Mouse (Mus musculus): ENCODE measurements around the gene Mlxipl. TPM values are rescaled to one million over a fixed set of nuclear protein-coding genes. Genes with fewer than 3 reads are reported as not detected.
A peak's percentile ranks its signal among the peaks of the same experiment; 100 is the strongest.

Gene Mlxipl
- polyA plus RNA-seq, 1 experiment from 2014 or later = 3.0 TPM

DNA sequence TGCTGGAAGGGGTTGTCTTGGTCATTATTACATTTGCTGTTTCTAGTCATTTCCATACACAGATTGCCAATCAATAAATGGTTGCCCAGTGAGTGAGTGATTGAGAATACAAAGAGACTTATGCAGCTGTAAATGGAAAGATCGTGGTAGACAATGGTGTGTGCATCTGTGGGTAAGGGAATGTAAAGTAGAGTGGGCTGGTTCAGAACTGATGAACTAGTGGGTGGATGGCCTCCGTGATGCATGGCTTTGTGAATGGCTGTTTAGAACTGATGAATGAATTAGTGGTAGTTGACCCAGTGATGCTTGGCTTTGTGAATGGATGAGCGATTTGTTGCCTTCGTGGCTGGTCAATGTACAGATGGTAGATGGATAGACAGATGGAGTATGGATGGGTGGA lies 40.1 kb downstream of the Mlxipl start:
- Histone ChIP-seq H3K27me3 (ENCODE audit: insufficient read depth, poor library complexity, severe bottlenecking) (peaks cover 73% of the 10 kb centered on the region), H3K36me3 (no peaks in the 10 kb centered on the region), H3K4me1 (peaks cover 19% of the 10 kb centered on the region; the same call in 1 of the 2 replicates), H3K27ac (no peak overlapping the region), H3K4me3 (no peak overlapping the region), H3K9me3 (no peaks in the 10 kb centered on the region)
- 80% methylated on average over 4 of the region's 4 CpGs for WGBS
- DNase-seq (ENCODE audit: low spot score) = no peak

DNA sequence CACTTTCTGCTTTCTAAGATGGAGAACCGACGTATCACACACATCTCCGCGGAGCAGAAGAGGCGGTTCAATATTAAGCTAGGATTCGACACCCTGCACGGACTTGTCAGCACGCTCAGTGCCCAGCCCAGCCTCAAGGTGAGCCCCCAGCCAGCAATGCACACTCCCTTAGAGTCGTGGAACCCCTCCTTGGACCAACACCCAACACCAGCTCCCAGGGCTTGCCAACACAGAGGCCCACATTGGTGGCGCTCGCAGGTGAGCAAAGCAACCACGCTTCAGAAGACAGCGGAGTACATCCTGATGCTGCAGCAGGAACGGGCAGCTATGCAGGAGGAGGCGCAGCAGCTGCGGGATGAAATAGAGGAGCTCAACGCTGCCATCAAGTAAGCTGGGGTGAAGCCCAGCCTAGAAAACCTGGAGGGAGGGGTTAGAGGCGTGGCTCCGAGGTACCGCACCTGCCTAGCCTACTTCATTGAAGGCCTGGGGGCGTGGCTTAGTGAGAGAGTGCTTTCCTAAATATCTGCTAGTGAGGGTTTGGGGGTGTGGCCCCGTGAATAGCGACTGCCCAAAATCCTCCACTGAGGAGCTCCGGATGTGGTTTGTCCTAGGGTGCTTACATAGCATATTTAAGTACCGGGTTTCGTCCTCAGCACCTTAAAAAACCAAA lies 44.2 kb downstream of the Mlxipl start:
- peak overlapping the region; percentile 37 for H3K4me3 ChIP-seq
- H3K36me3 ChIP-seq = no peaks in the 10 kb centered on the region
- DNase-seq (ENCODE audit: low spot score) = no peak
- H3K4me1 ChIP-seq = peaks cover 13% of the 10 kb centered on the region; the same call in 1 of the 2 replicates
- peaks cover 75% of the 10 kb centered on the region for H3K27me3 ChIP-seq (ENCODE audit: insufficient read depth, poor library complexity, severe bottlenecking)
- no peaks in the 10 kb centered on the region for H3K9me3 ChIP-seq
- no peak overlapping the region for H3K27ac ChIP-seq
- 7% methylated on average over 26 of the region's 26 CpGs for WGBS

DNA sequence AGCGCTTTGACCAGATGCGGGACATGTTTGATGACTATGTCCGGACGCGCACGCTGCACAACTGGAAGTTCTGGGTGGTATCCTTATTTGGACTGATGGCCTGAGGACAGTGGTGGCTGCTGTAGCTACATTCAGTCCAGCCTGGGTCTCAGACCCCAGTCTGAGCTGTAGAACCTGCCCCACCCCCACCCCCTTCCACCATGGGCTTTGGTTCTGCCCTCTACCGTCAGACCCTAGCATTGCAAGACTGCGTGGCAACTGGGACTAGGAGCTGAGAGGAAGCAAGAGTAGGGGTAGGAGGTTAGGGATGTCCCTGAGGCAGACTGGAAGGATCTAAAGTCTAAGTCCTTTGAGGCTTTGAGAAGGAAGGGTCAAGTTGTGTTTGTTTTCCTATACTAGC lies 44.8 kb downstream of the Mlxipl start:
- H3K36me3 ChIP-seq = no peaks in the 10 kb centered on the region
- H3K27ac ChIP-seq = no peak overlapping the region
- H3K27me3 ChIP-seq (ENCODE audit: insufficient read depth, poor library complexity, severe bottlenecking) = peaks cover 68% of the 10 kb centered on the region
- no peaks in the 10 kb centered on the region for H3K9me3 ChIP-seq
- peaks cover 13% of the 10 kb centered on the region; the same call in 1 of the 2 replicates for H3K4me1 ChIP-seq
- H3K4me3 ChIP-seq = peak overlapping the region; percentile 37
- 3% methylated on average over 8 of the region's 8 CpGs for WGBS
- DNase-seq (ENCODE audit: low spot score) = no peak

DNA sequence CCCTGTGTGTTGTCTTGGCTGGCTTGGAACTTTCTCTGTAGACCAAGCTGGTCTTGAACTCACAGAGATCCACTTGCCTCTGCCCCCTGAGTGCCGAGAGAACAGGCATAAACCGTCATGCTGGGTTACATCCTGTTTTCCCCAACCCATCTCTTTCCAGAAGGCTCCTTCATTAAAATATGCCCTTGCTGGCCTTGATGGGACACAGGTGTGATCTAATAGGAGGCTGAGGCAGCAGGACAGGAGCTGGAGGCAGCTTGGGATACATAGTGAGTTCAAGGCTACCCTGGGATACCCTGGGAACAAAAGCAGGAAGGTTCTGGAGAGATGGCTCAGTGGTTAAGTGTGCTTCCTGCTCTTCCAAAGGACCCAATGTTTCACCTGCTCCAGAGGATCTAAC lies 50.2 kb downstream of the Mlxipl start:
- no peak for DNase-seq (ENCODE audit: low spot score)
- WGBS = 74% methylated on average over 2 of the region's 2 CpGs
- H3K9me3 ChIP-seq = no peaks in the 10 kb centered on the region
- no peak overlapping the region for H3K27ac ChIP-seq
- H3K27me3 ChIP-seq (ENCODE audit: insufficient read depth, poor library complexity, severe bottlenecking) = peaks cover 20% of the 10 kb centered on the region
- H3K4me3 ChIP-seq = no peak overlapping the region
- no peaks in the 10 kb centered on the region for H3K36me3 ChIP-seq
- H3K4me1 ChIP-seq = no peaks in the 10 kb centered on the region

DNA sequence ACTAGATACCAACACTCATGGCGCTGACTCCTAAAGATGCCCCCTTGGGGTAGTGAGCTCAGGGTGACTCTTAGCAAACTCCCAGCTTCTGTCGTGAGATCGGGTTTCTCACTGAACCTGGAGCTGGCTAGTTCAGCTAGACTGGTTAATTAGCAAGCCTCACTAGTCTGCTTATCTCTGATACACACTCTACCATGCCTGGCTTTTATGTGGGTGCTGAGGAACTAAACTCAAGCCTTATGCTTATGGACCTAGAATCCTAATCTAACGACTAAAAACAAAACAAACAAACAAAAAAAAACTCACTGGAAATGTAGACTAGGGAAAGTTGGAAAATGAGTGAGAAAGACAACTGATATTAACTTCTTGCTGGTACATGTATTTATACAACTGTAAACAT lies 54.8 kb downstream of the Mlxipl start:
- Histone ChIP-seq H3K4me3 (no peak overlapping the region), H3K4me1 (peaks cover 7% of the 10 kb centered on the region; the same call in 1 of the 2 replicates), H3K36me3 (no peaks in the 10 kb centered on the region), H3K9me3 (no peaks in the 10 kb centered on the region), H3K27me3 (ENCODE audit: insufficient read depth, poor library complexity, severe bottlenecking) (0 out of 2 replicates have a peak, but pooled peaks cover 5% of the 10 kb centered on the region), H3K27ac (no peak overlapping the region)
- 49% methylated on average over 4 of the region's 4 CpGs for WGBS
- DNase-seq (ENCODE audit: low spot score) = no peak

DNA sequence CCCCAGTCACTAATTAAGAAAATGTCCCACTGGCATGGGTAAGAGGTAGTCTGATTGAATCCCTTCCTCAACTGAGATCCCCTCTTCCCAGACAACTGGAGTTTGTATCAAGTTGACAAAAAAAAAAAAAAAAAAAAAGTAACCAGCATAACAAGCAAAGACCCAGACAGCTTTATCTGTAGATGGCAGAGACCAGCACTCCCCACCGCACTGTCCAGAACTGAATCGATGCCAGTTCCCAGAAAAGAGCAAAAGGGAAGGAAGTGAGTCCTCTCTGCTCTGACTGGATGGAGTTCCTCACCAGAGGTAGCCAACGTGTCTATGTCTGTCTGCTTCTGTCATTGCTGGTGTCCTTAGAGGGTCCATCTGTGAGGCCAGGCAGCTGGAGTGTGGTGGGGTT lies 55.8 kb downstream of the Mlxipl start:
- 56% methylated on average over 3 of the region's 3 CpGs for whole genome bisulfite sequencing
- Histone ChIP-seq H3K4me1 (peaks cover 11% of the 10 kb centered on the region), H3K36me3 (no peaks in the 10 kb centered on the region), H3K9me3 (no peaks in the 10 kb centered on the region), H3K4me3 (no peak overlapping the region), H3K27me3 (ENCODE audit: insufficient read depth, poor library complexity, severe bottlenecking) (0 out of 2 replicates have a peak, but pooled peaks cover 5% of the 10 kb centered on the region), H3K27ac (no peak overlapping the region)
- no peak for DNase-seq (ENCODE audit: low spot score)

DNA sequence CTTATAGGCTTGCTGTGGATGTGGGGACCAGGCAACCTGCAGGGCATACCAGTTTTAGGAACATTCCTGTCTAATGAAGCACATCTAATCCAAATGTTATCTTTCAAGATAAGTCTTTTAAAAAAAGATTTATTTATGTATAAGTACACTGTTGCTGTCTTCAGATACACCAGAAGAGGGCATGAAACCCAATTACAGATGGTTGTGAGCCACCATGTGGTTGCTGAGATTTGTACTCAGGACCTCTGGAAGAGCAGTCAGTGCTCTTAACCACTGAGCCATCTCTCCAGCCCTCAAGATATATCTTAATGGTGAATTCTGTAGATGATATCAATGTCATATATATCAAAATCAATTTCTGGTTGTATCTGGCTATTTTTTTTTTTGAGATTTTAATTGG lies 56.3 kb downstream of the Mlxipl start:
- DNase-seq (ENCODE audit: low spot score) = no peak
- 0 out of 2 replicates have a peak, but pooled peaks cover 5% of the 10 kb centered on the region for H3K27me3 ChIP-seq (ENCODE audit: insufficient read depth, poor library complexity, severe bottlenecking)
- no peaks in the 10 kb centered on the region for H3K36me3 ChIP-seq
- no peak overlapping the region for H3K27ac ChIP-seq
- H3K4me3 ChIP-seq = no peak overlapping the region
- peaks cover 13% of the 10 kb centered on the region for H3K4me1 ChIP-seq
- H3K9me3 ChIP-seq = no peaks in the 10 kb centered on the region

DNA sequence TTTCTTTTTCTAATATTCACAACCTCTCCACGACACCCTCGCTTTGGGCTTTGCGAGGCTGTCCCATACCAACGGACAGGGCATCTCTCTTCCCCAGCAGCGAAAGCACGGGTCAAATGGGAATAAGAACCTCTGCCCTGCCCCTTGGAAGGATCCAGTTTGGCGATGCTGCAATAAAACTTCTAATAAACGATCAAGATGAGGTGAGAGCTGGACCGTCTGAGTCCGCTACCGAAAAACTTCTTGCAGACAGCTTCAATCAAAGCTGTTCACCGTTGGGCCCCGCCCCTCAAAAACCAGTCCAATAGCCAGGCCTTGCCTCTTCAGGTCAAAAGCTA lies 59.0 kb downstream of the Mlxipl start:
- peak; percentile 78 for DNase-seq (ENCODE audit: low spot score)
- peak overlapping the region; percentile 92 for H3K4me3 ChIP-seq
- no peaks in the 10 kb centered on the region for H3K27me3 ChIP-seq (ENCODE audit: insufficient read depth, poor library complexity, severe bottlenecking)
- peaks cover 14% of the 10 kb centered on the region for H3K36me3 ChIP-seq
- H3K4me1 ChIP-seq = peaks cover 15% of the 10 kb centered on the region
- peak overlapping the region; percentile 94 for H3K27ac ChIP-seq
- 1% methylated on average over 13 of the region's 13 CpGs for WGBS
- no peaks in the 10 kb centered on the region for H3K9me3 ChIP-seq

DNA sequence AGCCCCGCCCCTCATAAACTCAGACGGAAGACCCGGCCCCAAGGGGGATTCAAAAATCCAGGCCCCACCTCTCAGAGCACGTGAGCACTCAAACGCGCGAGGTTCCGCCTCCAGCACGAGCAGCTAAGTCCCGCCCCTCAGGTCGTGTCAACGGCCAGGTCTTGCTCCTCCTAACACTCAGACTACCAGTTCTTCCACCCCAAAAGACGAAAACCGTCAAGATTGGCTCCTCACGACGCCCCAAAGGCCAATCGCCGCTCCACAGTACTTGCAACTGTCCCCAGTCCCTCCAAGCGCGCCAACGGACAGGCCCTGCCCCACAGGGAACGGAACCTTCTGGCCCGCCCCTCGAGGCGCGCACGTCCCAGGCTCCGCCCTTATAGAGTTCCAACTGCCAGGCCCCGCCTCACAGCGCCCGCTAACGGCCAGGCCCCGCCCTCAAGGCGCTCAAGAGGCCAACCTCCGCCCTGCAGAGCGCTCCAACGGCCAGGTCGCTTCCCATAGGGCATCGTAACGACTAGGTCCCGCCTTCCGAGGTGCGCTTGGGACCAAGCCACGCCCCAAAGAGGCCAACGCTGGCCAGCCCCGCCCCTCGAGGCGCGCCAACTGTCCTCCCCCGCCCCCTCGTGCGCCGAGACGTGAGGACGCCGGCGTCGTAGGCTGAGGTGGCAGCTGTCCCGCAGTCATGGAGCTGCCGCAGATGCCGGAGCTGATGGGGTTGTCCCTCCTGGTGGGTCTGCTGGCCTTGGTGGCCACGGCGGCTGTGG lies 59.5 kb downstream of the Mlxipl start, which contains the start of gene Tbl2:
Gene Tbl2 (plus strand): TSS at position 605 of the 767 bp plus-strand sequence.
- H3K4me1 ChIP-seq = peaks cover 15% of the 10 kb centered on the region
- WGBS = under 1% methylated on average over 63 of the region's 63 CpGs
- H3K4me3 ChIP-seq = peak within 1 kb of the TSS; percentile 92
- peaks cover 19% of the 10 kb centered on the region for H3K36me3 ChIP-seq
- DNase-seq (ENCODE audit: low spot score) = peak; percentile 100
- peak within 1 kb of the TSS; percentile 94 for H3K27ac ChIP-seq
- H3K9me3 ChIP-seq = no peaks in the 10 kb centered on the region
- no peaks in the 10 kb centered on the region for H3K27me3 ChIP-seq (ENCODE audit: insufficient read depth, poor library complexity, severe bottlenecking)

DNA sequence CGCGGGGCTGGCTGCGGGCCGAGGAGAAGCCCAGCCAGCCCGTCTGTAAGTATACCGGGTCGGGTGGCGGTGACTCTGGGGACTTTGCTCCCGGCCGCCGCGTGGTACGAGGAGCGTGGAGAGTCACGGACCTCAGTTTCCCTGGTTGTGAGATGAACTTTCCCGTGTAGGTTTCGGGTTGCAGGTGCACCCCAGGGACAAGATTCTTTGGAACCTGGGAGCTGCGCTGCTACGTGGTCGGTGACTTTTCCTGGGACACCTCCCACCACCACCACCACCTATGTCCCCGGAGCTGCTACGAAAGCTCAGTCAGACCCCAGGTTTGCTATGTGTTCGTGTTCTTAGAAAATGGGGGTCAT lies 60.1 kb downstream of the Mlxipl start:
- Histone ChIP-seq H3K36me3 (peaks cover 25% of the 10 kb centered on the region), H3K4me3 (peak overlapping the region; percentile 92), H3K4me1 (peaks cover 15% of the 10 kb centered on the region), H3K27me3 (ENCODE audit: insufficient read depth, poor library complexity, severe bottlenecking) (no peaks in the 10 kb centered on the region), H3K27ac (peak overlapping the region; percentile 94), H3K9me3 (no peaks in the 10 kb centered on the region)
- WGBS = under 1% methylated on average over 23 of the region's 23 CpGs
- DNase-seq (ENCODE audit: low spot score) = no peak

DNA sequence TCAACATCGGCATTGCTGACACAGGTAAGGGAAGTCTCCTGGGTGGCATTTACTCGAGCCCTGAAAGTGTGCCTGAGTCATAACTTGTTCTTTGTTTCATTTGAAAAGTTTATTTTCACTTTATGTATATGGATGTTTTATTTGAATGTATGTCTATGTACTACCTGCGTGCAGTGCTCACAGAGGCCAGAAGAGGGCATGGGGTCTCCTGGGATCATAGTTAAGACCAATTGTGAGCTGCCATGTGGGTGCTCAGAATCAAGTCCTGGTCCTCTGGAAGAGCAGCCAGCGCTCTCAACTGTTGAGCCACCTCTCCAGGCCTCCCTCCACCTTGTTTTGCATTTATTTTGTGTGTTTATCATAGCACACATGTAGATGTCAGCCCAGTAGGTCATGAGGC lies 66.8 kb downstream of the Mlxipl start:
- no peak for DNase-seq (ENCODE audit: low spot score)
- Histone ChIP-seq H3K4me1 (no peaks in the 10 kb centered on the region), H3K27ac (no peak overlapping the region), H3K36me3 (peaks cover 90% of the 10 kb centered on the region), H3K9me3 (no peaks in the 10 kb centered on the region), H3K27me3 (ENCODE audit: insufficient read depth, poor library complexity, severe bottlenecking) (no peaks in the 10 kb centered on the region), H3K4me3 (no peak overlapping the region)
- WGBS = 93% methylated on average over 4 of the region's 4 CpGs

DNA sequence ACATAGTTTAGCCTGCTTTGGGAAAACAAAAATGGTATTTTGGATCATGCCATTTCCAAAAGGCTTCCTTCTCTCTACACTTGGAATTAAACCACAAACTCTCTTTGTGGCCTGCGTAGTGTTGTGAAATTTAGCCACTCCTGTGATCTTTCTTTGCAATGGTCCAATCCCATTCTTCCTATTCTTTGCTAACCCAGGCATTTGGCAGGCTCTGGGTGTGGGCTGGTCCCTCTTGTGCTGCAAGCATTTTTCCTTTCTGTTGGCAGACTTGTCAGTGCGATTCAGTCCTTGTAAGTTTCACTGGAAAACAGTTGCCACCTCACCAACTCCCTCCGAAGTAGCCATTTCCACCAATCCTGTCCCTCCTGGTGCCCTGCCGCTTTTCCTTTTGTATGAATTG lies 71.5 kb downstream of the Mlxipl start:
- DNase-seq (ENCODE audit: low spot score) = no peak
- H3K27me3 ChIP-seq (ENCODE audit: insufficient read depth, poor library complexity, severe bottlenecking) = no peaks in the 10 kb centered on the region
- no peaks in the 10 kb centered on the region for H3K4me1 ChIP-seq
- no peak overlapping the region for H3K27ac ChIP-seq
- no peaks in the 10 kb centered on the region for H3K9me3 ChIP-seq
- peaks cover 74% of the 10 kb centered on the region for H3K36me3 ChIP-seq
- 94% methylated on average over 4 of the region's 4 CpGs for WGBS
- no peak overlapping the region for H3K4me3 ChIP-seq

DNA sequence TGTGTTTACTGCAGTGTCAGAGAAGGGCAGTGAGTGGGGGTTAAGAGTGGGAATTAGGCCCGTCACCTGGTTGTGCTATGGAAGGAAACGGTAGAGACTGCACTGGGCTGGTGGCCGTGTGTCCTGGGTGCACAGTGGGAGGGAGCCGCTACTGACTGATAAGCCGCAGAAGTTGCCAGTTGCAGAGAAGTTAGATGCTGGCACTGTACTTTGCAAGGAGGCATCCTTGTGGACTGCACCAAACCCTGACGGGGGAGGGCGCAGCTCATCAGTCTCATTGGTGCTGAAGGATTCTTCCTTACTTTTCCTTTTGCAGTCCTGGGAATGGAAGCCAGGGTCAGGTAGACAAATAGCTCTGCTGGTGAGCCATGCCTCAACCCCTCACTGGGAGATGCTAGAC lies 72.0 kb downstream of the Mlxipl start:
- Histone ChIP-seq H3K4me1 (no peaks in the 10 kb centered on the region), H3K27ac (no peak overlapping the region), H3K4me3 (no peak overlapping the region), H3K36me3 (peaks cover 69% of the 10 kb centered on the region), H3K27me3 (ENCODE audit: insufficient read depth, poor library complexity, severe bottlenecking) (no peaks in the 10 kb centered on the region), H3K9me3 (no peaks in the 10 kb centered on the region)
- WGBS = 77% methylated on average over 7 of the region's 7 CpGs
- no peak for DNase-seq (ENCODE audit: low spot score)
